Mouse (Mus musculus) layer of hippocampus, postnatal 10 days (tissue): ENCODE data around the gene Apba1. TPM values are rescaled to one million over a fixed set of nuclear protein-coding genes. Genes with fewer than 3 reads are reported as not detected.
A peak's percentile ranks its signal among the peaks of the same experiment; 100 is the strongest.

ENCODE experiments used
- DNase-seq, 2 experiments: peaks; one replicate each; pipeline ENCODE4 v3.0.0; 2021; ENCODE audit warnings: low spot score in 2 of 2
- long read RNA-seq: library from polyadenylated mRNA; stranded (forward); transcript quantifications from one replicate; pipeline ENCODE4 v2.0.0, GENCODE M21; 2023
- total RNA-seq, 2 experiments: library from RNA; stranded (reverse); gene quantifications; 2 replicates each; pipeline ENCODE4 v1.2.3; 2021

The Apba1 gene
- total RNA-seq, result 100 to 1,000 TPM; 214 to 218 TPM
- long read RNA-seq, partial matches to known transcripts, result 1 of 47 reads
- long read RNA-seq, other reads (novel, unspliced or antisense), result 46 of 47 reads

DNA sequence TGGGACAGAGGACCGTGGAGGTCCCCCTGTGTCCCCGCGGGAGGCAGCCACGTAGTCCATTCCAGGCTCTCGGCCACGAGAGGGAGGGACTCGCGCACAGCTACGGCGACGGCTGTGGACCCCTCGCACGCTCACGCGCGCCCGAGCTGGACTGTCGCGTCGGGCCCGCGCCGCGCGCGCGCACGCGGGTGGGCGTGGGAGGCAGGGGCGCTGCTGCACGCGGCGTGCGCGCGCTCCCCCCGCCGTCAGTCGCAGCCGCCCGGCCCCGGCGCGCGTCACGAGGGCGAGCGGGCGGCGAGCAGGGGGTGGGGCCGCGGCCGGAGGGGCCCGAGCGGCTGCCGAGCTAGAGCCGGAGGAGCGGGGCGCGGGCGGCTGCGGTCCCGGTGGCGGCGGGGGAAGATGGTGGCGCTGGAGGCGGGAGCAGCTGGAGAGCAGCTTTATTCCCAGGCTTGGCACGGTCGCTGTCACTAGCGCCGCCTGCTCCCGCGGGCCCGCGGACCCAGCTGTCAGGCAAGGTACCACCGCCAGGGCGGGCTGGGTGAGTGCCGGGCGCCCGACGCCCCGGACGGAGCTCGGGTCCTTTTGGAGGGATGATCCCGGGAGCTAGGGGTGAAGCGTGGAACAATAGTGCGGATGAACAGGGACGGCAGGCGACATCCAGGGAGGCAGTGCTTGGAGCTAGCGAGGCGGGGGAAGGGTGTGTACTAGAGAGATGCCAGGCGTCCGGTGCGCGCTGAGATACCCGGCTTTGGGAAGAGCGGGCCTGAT is at the start of gene Apba1:
Gene Apba1 (plus strand): TSS at position 334 of the 768 bp plus-strand sequence.
- DNase-seq, result peak; percentile 80 to 86

DNA sequence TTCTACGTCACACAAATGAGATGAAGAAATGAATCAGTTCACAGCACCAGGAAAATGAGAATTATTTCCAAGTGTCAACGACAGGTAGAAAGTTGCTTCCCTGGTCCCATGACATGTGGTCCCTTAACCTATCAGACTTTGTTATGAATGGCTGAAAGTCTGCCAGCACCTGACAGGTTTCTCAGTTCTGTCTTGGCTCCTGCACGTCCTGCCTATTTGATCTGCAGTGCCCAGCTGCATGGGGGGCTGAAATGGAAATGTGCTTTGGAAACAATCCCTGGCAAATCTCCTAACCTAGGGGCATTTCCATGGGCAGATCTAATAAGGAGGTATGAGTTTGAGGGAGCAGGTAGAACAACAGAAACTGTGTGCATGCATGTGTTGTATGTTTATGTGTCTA is 12.2 kb upstream of the Apba1 start:
- no peak for DNase-seq

DNA sequence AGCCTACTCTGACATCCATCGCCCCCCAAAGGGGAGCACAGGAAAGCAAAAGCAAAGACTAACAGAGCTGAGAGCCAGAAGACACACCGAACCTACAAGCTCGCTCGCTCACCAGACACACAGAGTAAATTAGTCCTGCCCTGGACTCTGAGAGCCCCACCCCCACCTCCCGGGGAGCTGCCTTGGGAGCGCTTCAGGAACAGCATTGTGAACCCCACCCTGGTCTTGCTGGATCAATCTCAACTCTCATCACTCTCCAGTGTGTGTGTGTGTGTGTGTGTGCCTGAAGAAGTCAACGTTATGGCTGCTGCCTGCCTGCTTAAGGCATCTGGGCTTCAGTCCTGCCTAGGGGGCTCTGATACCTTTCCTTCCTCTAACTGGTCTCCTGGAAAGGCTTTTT is 1.7 kb upstream of the Apba1 start:
- peak; percentile 13 to 37 for DNase-seq

DNA sequence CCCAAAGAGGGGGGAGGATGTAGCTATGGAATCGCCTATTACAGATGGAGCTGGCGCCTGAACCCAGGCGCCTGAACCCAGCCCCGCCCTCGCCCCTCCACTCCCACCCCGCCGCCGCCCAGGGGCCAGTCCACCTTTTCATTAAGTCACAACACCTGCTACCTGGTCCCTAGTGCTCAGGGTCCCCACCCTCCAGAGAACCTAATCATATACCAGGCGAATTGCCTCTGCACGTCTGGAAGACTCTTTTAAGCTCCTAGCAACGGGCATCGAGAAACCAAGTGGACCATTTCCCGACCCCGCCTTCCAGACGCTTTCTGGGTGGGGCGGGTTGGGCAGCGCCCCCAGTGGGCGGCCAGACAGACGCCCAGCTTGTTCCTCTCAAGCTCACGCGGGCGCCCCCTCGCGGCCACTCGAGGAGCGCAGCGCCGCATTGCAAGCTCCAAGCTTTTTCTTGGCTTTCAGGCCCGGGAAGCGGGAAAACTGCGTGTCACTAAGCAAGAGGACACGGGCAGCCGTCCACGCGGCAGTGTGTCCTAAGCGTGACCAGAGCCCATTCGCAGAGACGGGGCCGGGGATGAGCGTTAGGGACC is 630 bp upstream of the Apba1 start:
- DNase-seq, result peak; percentile 98 to 99

DNA sequence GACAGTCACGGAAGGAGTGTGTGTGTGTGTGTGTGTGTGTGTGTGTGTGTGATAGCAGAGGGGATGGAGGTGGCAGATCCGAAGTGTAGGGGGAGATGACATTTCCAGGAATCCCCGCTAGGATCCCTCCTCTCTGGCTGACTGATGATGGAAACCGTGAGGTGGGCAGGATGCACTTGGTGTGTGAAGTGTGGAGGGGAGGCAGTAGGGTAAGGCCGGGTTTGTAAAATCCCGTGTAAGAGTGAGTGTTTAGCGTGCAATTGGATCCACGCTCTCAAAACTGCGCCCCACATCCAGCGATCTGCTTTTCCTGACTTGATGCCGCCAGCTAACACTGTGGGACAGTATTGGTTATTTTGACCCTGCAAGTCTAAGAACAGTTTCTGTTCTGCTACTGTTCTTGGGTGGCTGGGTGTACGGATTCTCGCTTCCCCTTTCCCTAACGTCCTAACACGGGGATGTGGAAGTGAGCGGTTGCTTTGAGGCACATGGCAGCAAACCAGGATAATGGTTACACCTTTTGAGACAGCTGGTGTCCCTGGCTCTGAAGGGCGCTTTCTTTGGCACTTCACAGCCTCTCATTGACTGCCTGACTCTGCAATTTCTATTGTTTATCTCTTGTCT is 747 bp downstream of the Apba1 start:
- no peak for DNase-seq

DNA sequence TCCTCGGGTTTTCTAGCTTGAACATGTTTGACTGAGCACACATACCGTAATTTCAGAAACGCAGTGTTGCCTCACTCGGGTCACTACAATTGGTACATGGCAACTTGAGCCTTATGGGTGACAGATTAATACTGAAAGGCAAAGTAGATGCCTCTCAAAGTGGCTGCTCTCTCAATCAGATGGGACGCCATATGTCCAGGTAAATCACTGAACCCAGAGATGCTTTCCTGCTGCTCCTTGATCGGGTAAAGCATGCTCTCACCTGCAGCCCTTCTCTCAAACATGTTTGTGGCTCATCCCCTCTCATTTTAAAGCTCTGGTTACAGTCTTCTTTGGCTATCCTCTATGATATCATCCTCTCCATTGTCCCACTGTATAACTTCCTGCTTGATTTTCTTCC is 4.7 kb downstream of the Apba1 start:
- no peak for DNase-seq

DNA sequence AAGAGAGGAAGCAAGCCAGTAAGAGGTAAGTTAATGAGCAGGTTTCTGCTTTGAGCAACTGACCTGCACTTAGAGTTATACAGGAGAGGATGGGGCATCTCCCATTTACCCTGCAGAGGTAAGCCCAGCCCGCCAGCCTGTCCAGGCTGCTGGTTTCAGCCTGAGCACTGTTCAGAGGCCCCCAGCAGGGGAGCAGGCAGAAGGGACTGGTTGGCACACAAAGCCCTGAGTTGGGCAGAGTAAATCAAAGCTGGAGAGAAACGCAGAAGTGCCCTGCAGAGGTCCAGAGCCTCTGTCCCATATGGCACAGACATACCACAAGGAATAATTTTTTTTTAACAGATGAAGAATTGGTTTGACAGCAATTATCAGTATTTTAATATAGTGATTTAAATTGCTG is 5.4 kb downstream of the Apba1 start:
- peak in 1 of 2 experiments; percentile 15 for DNase-seq

DNA sequence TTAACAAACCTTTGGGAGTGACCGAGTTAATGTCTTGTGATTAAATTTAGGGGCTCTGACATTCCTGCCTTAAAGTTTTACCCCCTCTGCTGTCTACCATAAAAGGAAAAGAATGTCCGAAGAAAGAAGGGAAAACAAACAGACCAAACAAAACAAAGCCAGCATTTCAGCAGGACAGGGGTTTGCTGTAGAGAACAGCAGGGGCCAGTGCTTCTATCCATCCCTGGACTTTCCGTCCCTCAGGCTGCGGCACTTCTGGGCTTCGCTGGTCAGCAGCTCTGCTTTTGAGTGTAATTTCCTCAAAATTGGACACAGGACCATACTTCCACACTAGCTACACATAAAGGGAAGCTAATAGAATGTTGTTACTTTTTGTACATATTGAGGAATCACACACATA is 10.2 kb downstream of the Apba1 start:
- no peak for DNase-seq

DNA sequence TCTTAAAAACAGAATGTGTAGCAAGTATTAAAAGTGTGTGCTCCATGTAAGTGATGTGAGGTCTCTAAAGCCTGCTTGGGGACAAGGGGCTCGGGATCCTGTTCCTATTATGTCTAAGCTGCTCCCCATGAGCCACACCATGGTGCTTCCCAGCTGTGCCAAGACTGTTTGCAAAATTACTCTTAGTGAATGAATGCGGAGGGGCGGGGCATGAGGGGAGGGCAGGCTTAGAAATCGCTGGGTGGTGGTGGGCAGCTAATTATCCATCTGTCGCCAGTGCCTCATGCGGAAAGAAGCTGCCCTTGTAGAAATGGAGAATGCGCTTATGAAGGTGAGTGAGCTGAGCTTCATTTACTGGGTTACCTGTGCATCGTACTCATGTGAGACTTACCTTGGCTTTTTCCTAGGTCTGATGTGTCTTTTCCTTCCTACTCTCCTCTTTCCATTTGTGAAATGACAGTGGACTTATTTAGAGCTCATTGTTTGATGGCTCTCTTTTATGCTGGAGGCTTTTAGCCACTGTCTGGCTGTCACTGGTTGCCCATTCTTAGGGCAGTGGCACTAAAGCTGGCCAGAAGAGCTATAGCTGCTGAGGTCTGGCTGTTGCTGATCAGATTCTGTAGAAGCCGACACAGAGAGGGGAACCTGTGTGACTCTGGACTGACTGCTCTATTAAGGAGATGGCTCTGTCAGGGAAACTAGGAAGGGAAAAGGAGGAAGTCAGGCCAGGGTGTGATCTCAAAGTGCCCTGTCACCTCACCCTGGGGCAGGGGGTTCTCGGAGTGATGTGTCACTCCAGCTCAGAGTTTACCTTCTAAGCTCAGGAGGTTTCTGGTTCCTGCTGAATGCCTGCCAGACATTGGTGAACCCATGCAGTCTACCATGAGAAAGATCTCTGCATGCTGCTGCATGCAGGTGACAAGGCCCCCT is 12.1 kb downstream of the Apba1 start:
- no peak for DNase-seq

DNA sequence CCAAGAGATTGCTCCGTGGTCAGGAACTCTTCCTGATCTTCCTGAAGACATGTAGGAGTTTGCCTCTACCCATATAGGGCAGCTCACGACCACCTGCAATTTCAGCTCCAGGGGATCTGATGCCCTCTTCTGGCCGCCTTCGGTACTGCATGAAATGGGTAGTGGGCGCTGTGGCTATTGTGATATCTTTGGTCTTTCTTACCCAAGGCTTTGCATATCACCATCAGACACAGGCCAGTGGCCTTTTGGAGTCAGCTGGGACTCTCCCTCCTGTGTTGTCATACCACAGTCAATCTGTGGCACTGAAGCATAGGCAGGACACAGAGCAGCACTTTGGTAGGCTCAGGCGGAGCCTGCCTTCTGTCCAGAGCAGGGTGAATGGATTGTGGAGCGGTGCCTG is 13.3 kb downstream of the Apba1 start:
- no peak for DNase-seq

DNA sequence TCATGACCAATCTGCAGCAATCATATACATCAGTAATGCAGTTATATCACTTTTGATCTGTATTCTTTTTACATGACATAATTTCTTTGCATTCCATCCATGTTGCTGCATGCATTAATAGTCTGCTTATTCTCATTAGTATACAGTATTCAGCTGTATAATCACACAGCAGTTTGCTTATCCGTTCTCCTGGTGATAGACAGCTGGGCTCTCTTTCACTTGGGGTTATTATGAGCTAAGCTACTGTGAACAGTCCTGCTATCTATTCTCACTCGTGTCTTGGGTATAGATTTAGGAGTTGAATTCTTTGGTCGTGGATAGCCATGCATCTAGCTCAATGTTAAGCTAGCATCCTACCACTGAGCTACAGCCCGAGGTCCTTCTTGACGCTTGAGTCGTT is 16.7 kb downstream of the Apba1 start:
- DNase-seq, result no peak

DNA sequence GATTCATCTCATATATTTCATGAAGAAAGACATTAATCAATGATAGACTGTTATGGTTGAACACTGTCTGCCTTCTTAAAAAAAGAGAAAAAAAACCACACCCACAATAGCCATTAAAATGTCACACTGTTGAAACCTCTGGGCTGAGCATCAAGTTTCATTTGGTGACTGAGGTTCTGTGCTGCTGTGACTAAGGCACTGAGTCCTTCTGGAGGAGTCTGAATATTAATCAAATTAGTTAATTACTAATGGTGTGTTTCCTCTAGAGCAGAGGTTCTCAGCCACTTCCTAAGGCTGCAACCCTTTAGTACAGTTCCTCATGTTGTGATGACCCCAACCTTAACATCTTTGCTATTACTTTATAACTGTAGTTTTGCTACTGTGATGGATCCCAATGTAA is 20.4 kb downstream of the Apba1 start:
- no peak for DNase-seq

DNA sequence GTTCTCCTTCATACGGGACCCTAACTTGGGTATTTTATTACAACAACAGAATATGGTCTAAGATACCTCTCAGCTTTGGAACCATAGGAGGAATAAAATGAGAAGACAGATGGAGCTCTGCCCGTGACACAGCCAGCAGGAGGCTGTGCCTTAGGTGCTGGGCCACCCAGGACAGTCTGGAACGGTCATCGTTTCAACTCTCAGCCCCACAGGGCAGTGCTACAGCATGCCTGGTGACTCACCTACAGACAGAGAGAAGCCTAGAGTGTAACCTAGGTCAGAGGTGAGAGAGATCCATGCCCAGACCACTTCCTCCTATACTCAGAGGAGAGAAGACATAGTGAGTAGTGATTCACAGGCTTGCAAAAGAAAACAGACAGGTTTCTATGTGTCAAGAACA is 21.4 kb downstream of the Apba1 start:
- DNase-seq, result no peak

DNA sequence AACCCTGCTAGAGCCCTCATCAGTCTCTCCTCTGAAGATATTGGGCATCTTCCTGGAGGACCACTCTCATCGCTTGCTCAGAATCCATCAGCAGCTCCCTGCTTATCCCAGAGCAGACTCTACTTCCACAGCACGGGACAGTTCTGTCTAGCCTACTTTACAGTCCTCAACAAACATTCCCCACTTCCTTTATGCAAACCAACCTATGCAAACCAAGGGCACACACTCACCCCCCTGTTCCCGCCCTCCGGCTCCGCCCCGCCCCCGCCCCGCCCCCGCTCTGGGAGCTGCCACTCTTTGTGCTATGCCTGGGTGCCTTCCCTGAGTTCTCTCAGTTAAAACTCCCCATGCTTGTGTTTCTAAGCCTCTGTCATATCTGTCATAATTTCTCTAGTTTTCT is 23.3 kb downstream of the Apba1 start:
- DNase-seq, result no peak

DNA sequence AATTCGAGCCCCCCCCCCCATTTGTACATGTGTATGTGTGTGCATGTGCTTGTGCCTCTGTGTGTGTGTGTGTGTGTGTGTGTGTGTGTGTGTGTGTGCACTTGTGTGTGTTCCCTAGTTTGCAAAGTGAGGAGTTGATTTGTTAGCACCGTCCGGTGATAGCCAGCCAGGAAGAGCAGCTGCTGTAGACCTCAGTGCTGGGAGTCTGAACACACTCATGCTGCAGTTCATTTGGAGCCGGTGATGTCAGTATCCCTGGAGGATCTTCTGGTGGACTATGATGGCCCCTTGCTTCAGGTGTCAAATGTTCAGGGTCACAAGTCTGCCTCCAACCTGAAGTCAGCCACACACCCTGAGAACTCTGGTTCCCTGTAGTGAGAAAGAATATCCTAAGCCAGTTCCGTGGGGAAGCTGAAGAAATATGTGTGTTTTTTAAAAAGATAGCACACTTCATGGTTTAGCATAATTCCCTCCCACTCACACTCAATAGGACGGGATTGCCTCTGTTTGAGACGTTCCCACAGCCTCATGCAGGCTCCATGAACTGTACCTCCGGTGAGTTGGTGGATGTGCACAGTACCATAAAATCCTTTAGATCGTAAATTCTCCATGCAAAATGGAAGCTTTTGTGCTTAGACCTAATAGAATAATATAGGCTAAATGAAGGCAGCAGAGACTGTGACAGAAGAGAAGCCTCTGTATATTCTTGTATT is 29.9 kb downstream of the Apba1 start:
- no peak for DNase-seq

DNA sequence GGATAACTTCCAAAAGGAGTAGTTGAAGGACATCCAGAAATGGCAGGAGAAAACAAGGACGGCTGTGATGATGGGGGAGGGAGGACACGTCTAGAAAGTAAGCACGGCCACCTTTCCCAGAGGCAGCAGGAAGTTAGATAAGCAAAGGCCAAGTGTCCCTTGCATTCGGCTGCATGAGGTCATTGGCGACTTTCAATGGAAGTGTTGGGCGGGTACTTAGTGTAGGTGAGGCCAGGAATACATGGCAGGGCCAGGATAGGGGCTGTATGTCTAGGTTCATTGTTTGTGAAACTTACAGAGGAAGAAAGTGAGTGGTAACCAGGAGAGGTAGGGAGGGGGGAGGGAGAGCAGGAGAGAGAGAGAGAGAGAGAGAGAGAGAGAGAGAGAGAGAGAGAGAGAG is 33.0 kb downstream of the Apba1 start:
- no peak for DNase-seq

DNA sequence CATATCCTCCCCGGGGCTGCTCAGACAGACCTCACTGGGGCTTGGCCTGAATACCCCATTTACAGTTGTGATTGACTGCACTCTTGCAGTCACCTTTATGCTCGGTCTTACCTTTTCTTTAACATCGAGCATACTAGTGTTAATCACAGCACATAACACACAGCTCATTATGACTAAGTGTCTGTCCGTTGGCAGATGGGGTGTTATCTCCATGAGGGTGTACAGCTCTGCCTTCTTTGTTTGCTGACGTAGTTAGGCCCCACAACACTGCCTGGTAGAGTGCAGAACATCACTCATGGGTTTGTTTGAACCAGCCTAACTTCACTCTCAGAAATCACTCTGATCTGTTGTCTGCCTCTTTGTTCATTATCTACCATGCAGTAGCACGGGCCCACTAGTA is 33.9 kb downstream of the Apba1 start:
- no peak for DNase-seq

DNA sequence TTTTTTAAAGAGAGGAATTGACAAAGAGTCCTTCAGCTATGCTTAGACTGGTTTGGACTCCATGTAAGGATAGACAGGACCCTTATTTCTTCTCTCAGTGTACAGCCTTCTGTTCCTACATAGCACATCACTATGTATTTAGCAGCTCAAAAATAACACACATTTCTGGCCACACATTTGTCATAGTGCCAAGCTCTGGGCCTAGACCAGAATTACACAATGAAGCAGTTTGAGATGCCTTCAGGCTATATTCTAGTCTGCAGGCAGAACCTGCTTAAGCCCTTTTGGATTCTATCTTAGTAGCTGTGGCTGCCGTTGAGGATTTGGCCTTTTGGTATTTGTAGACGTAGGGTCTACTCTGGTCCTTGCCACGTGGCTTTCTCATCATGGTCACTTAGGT is 35.8 kb downstream of the Apba1 start:
- no peak for DNase-seq

DNA sequence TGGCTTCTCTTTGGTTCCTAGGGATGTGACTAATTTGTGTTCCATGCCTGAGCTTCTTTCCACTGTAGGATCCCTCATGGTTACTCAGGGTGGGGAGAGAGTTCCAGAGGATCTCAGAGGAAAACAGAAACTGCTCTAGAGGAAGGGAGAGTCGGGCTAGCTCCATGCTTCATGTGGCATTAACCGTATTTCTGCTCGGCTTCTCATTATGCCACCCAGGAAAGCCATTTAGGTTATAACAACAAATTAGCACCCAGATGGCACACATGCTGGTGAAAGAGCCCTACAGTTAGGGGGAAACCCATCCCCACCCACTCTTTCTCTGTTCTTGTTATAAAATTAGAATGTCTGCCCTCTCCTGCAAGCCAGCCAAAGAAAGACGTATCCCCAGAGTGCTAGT is 36.5 kb downstream of the Apba1 start:
- peak in 1 of 2 experiments; percentile 33 for DNase-seq

DNA sequence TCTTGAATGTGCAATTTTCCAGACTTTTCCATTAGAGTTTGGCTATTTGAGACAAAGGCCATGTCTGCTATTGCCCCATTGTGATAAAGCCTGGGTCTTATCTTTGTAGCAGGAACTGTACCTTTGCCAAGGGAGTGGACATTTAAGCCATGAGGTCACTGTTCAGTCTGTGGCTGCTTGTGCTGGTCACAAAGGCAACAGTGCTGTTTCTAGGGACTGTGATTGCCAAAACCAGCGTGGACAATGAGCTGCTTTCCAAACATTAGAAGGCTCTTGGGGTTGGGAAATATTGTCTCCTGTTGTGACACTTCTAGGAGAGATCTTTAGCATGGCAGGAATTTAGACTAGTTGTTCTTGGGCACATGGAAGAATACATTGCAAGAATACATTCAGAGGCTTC is 42.5 kb downstream of the Apba1 start:
- no peak for DNase-seq
